Mouse (Mus musculus) intestine, embryonic 16.5 days (tissue): ENCODE data around the gene Tuba4a. TPM values are rescaled to one million over a fixed set of nuclear protein-coding genes. Genes with fewer than 3 reads are reported as not detected.

Experiments used
- ATAC-seq: fragments of 200-750 bp; cut with Nextera tagmentation; 2 replicates; pipeline ENCODE4 v1.8.0; 2017; ENCODE audit warnings: moderate TSS enrichment, moderate library complexity
- H3K27ac ChIP-seq: fragments of 300-500 bp; sonication (generic); 2 replicates; pipeline ENCODE4 v1.5.1; 2014; ENCODE audit warnings: mild to moderate bottlenecking, low read length
- H3K27me3 ChIP-seq: fragments of 300-500 bp; sonication (generic); replicated peaks from 2 replicates; pipeline ENCODE4 v1.6.1; 2014; ENCODE audit warnings: low read length, control low read depth, mixed read lengths; ENCODE audit not compliant: control insufficient read depth, insufficient read depth
- H3K36me3 ChIP-seq: fragments of 300-500 bp; sonication (generic); 2 replicates; pipeline ENCODE4 v1.6.1; 2014; ENCODE audit warnings: low read length, control low read depth; ENCODE audit not compliant: control insufficient read depth, insufficient read depth
- H3K4me1 ChIP-seq: fragments of 300-500 bp; sonication (generic); 2 replicates; pipeline ENCODE4 v1.6.1; 2014; ENCODE audit warnings: low read length, control low read depth, mixed read lengths; ENCODE audit not compliant: control insufficient read depth, insufficient read depth
- H3K4me2 ChIP-seq: fragments of 300-500 bp; sonication (generic); 2 replicates; pipeline ENCODE4 v1.6.1; 2014; ENCODE audit warnings: low read depth, low read length, control low read depth
- H3K4me3 ChIP-seq: fragments of 300-500 bp; sonication (generic); 2 replicates; pipeline ENCODE4 v1.5.1; 2014; ENCODE audit warnings: mild to moderate bottlenecking, low read length
- H3K9ac ChIP-seq: fragments of 300-500 bp; sonication (generic); 2 replicates; pipeline ENCODE4 v1.6.1; 2014; ENCODE audit warnings: low read depth, low read length
- H3K9me3 ChIP-seq: fragments of 300-500 bp; sonication (generic); 2 replicates; pipeline ENCODE4 v1.6.1; 2016; ENCODE audit warnings: low read length, control low read depth; ENCODE audit not compliant: control insufficient read depth
- WGBS: fragments of 180-500 bp; shearing (Covaris S2); extraction: QIAGEN DNeasy Blood & Tissue Kit; methylation state at CpG from one replicate; pipeline ENCODE4 v1.1.7; 2014; 5-methylcytosine and 5-hydroxymethylcytosine counted together
- polyA plus RNA-seq: library from polyadenylated mRNA; unstranded; fragments of >200 nt; fragmentation: Nextera tagmentation; extraction: Ambion mirVana; gene quantifications from 2 replicates; pipeline ENCODE4 v1.2.1, GENCODE M21; 2015

Gene Tuba4a
- polyA plus RNA-seq, 1 experiment from 2014 or later, result 151 TPM

DNA sequence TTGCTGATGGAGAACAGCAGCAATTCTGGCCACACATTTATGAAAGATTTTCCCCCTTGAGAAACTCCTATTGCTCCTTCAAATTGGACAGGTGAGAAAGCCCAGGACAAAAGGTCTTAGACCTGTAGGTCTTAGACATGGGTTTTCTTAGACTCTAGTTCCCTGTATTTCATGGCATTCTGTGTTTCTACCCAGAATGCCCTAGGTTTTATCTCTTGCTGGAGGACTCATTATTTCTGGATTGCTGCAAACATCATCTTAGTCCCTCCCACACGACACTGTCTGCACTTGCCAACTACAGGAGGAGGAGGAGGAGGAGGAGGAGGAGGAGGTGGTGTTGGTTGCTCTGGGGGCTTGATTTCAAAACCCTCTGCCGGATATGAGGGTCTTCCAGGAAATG, 6.5 kb upstream of the Tuba4a start:
- WGBS, result 53% methylated on average over 2 of the region's 2 CpGs
- ATAC-seq, result no peak

DNA sequence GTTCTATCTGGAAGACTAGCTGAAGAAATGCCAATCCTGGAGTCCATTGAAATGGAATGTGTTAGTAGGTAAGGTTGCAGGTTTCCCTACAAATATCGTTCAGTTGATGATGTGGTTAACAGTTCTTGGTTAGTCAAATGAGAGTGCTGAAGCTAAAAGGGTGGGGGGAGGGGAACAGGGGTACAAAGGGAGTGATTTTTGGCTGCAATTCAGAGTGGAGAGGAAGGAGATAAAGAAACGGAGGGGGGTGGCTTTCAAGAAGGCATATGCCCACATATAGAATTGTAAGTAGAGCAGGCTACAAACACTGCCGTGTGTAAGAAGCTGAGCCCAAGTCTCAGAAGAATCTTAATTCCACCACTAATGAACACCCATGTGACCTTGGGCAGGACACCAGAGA, 5.8 kb upstream of the Tuba4a start:
- H3K27ac ChIP-seq, result no peak overlapping the region
- 0 out of 2 replicates have a peak, but pooled peaks cover 5% of the 10 kb centered on the region for H3K27me3 ChIP-seq
- no peaks in the 10 kb centered on the region for H3K9me3 ChIP-seq
- H3K4me2 ChIP-seq, result no peak overlapping the region
- H3K4me3 ChIP-seq, result no peak overlapping the region
- ATAC-seq, result no peak
- H3K36me3 ChIP-seq, result no peaks in the 10 kb centered on the region
- WGBS, result 63% methylated on average over 3 of the region's 3 CpGs
- no peak overlapping the region for H3K9ac ChIP-seq
- H3K4me1 ChIP-seq, result no peaks in the 10 kb centered on the region

More for the DNA sequence above, 6.5 kb upstream of the Tuba4a start:
- Histone ChIP-seq H3K27ac (no peak overlapping the region), H3K36me3 (no peaks in the 10 kb centered on the region), H3K27me3 (no peaks in the 10 kb centered on the region), H3K9me3 (no peaks in the 10 kb centered on the region), H3K4me1 (no peaks in the 10 kb centered on the region), H3K4me3 (no peak overlapping the region), H3K4me2 (no peak overlapping the region), H3K9ac (no peak overlapping the region)

DNA sequence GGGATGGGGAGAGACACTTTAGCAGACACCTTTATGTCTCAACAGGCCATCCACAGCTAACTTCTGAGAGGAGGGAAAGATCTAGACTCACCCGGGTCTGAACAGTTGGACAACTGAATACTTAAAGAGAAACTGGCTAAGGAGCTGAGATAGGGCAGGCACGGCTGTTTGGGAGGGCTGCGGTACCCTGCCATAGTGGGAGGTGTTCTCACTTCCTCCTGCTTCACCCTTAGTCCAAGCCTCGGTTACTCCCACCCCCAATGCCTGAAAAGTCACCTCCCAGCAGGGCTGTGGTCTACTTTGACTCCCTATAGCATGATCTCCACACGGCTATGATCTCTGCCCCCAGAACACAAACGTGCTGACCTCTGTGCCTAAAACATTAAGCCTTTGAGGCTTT, 3.9 kb upstream of the Tuba4a start:
- Histone ChIP-seq H3K4me1 (peaks cover 7% of the 10 kb centered on the region), H3K9ac (no peak overlapping the region), H3K4me3 (no peak overlapping the region), H3K27ac (no peak overlapping the region), H3K27me3 (peaks cover 17% of the 10 kb centered on the region; the same call in 1 of the 2 replicates), H3K36me3 (no peaks in the 10 kb centered on the region), H3K4me2 (no peak overlapping the region), H3K9me3 (no peaks in the 10 kb centered on the region)
- no peak for ATAC-seq
- WGBS, result 67% methylated on average over 6 of the region's 6 CpGs

DNA sequence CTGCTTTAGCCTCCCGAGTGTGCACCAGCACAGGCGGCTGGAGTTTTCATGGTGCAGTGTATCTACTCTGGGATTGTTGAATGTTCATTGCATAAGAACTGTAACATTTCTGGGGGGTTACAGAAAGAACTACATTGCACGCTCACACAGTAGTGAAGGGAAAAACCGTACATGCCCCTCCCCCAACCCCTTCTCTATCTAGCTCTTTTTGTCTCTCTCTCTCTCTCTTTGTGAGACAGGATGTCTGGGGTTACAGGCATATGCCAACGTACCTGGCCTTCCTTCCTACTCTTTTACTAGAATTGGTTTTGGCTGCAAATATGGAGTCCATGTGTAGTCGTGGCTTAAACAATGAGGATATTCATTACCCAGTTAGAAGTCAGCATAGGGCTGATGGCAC, 3.3 kb upstream of the Tuba4a start:
- Histone ChIP-seq H3K27me3 (peaks cover 21% of the 10 kb centered on the region; the same call in 1 of the 2 replicates), H3K9ac (no peak overlapping the region), H3K4me3 (no peak overlapping the region), H3K27ac (no peak overlapping the region), H3K4me2 (no peak overlapping the region), H3K9me3 (no peaks in the 10 kb centered on the region), H3K36me3 (no peaks in the 10 kb centered on the region), H3K4me1 (peaks cover 10% of the 10 kb centered on the region)
- ATAC-seq, result no peak
- 80% methylated on average over 6 of the region's 6 CpGs for WGBS

DNA sequence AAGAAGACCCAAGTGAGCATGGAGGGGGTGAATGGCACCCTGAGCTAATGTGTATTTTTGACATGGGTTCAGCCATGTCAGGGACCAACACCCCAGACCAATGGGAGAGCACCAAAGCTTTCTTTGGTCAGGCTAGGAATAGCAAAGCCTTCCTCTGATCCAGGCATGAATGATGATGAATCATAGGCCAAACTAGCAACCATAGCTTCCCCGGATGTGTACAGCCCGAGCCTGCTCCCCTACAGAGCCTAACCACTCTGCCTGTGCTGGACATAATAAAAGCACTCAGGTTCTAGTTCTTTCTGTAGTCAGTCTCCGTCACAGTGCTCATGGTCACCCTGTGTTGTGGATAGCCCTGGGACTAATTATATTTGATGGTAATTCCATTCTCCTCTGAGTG, 1.9 kb upstream of the Tuba4a start:
- no peaks in the 10 kb centered on the region for H3K36me3 ChIP-seq
- peaks cover 16% of the 10 kb centered on the region for H3K4me1 ChIP-seq
- WGBS, result 77% methylated on average over 3 of the region's 3 CpGs
- ATAC-seq, result no peak
- no peaks in the 10 kb centered on the region for H3K9me3 ChIP-seq
- H3K4me3 ChIP-seq, result no peak overlapping the region
- no peak overlapping the region for H3K9ac ChIP-seq
- H3K27ac ChIP-seq, result no peak overlapping the region
- no peak overlapping the region for H3K4me2 ChIP-seq
- H3K27me3 ChIP-seq, result peaks cover 21% of the 10 kb centered on the region; the same call in 1 of the 2 replicates

DNA sequence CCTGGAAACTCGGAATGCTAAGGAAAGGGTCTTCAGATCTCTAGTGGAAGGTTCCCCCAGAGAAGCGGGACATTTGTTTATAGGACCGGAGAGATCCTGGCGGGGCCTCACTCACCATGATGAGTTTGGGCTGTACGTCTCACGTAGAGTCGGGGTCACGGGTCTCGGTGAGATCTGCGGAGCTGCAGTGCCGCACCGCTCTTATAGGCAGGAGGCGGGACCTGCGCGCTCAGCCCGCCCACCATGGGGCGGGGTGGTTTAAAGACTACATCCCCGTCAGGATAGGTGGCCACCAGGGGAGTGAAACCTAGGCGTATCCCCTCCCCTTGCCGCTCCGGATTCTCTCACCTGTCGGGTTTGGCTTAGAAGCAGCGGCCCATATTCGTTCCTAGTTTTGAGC, 587 bp downstream of the Tuba4a start:
- WGBS, result under 1% methylated on average over 24 of the region's 24 CpGs
- H3K27ac ChIP-seq, result peak overlapping the region; percentile 80
- H3K27me3 ChIP-seq, result peaks cover 21% of the 10 kb centered on the region; the same call in 1 of the 2 replicates

DNA sequence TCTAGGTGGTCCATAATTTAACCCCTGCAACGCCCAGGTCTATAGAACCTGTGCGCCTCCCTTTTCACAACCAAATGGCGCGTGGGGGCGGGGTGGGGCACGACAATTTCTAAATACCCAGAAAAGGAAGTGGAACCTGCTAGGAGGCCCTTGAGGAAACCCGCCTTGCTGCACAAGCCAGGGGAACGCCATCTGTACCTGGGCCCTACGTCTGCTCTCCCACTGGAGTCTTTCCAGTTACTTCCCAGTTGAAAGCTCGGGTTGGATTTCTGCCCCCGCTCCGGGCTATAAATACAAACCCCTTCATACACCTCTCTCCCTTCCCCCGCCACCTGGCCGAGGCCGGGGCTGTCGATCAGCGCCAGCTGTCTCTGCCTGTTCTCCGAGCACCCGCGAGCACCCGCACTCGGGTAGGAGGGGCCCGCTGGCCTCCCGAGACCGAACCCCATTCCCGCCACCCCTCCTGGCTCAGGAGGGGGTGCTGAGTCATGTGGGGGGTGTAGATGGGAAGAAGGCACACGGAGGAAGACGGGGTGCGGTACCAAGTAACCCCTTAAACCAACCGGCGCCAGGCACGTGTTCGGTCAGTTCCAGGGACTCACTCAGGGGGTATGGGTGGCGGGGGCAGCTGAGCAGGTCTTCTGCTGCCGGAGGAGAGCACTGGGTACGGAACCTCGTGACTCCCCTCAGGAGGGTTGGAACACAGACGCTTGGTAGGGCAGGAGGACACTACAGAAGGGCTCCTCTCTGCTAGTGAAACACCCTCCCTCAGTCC, 1.3 kb downstream of the Tuba4a start:
- peak overlapping the region; percentile 75 for H3K9ac ChIP-seq
- ATAC-seq, result peak; percentile 39
- no peaks in the 10 kb centered on the region for H3K9me3 ChIP-seq
- WGBS, result 2% methylated on average over 38 of the region's 38 CpGs
- H3K4me1 ChIP-seq, result peaks cover 32% of the 10 kb centered on the region
- peaks cover 15% of the 10 kb centered on the region; the same call in 1 of the 2 replicates for H3K36me3 ChIP-seq
- peak overlapping the region; percentile 80 for H3K27ac ChIP-seq
- peak overlapping the region; percentile 99 for H3K4me2 ChIP-seq
- H3K4me3 ChIP-seq, result peak overlapping the region; percentile 64
- H3K27me3 ChIP-seq, result peaks cover 21% of the 10 kb centered on the region; the same call in 1 of the 2 replicates

More for the DNA sequence above, 587 bp downstream of the Tuba4a start:
- peak overlapping the region; percentile 99 for H3K4me2 ChIP-seq
- H3K9me3 ChIP-seq, result no peaks in the 10 kb centered on the region
- H3K9ac ChIP-seq, result peak overlapping the region; percentile 75
- H3K4me1 ChIP-seq, result peaks cover 26% of the 10 kb centered on the region
- ATAC-seq, result peak; percentile 89
- 0 out of 2 replicates have a peak, but pooled peaks cover 8% of the 10 kb centered on the region for H3K36me3 ChIP-seq
- H3K4me3 ChIP-seq, result peak overlapping the region; percentile 64

DNA sequence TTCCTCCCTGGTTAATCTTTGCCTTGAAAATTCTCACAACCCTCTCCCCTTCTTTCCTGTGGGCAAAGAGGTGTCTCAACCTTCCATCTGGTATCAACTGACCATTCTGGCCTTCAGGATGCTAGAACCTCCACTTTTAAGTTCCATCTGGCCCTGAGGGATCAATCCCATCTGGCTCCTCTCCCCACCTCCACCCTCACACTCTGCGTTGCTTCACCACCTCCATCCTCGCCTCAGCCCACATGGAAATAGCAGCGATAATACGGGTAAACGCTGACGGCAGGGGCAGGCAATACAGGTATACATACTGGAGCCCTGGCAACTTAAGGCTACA, 1.8 kb downstream of the Tuba4a start:
- Histone ChIP-seq H3K27me3 (peaks cover 21% of the 10 kb centered on the region; the same call in 1 of the 2 replicates), H3K4me1 (peaks cover 37% of the 10 kb centered on the region), H3K9ac (peak overlapping the region; percentile 75), H3K4me3 (peak overlapping the region; percentile 64), H3K4me2 (peak overlapping the region; percentile 99), H3K36me3 (peaks cover 17% of the 10 kb centered on the region; the same call in 1 of the 2 replicates), H3K9me3 (no peaks in the 10 kb centered on the region), H3K27ac (peak overlapping the region; percentile 80)
- WGBS, result 2% methylated on average over 6 of the region's 6 CpGs
- ATAC-seq, result 0 out of 2 replicates have a peak, but pooled peaks have one; percentile 1

DNA sequence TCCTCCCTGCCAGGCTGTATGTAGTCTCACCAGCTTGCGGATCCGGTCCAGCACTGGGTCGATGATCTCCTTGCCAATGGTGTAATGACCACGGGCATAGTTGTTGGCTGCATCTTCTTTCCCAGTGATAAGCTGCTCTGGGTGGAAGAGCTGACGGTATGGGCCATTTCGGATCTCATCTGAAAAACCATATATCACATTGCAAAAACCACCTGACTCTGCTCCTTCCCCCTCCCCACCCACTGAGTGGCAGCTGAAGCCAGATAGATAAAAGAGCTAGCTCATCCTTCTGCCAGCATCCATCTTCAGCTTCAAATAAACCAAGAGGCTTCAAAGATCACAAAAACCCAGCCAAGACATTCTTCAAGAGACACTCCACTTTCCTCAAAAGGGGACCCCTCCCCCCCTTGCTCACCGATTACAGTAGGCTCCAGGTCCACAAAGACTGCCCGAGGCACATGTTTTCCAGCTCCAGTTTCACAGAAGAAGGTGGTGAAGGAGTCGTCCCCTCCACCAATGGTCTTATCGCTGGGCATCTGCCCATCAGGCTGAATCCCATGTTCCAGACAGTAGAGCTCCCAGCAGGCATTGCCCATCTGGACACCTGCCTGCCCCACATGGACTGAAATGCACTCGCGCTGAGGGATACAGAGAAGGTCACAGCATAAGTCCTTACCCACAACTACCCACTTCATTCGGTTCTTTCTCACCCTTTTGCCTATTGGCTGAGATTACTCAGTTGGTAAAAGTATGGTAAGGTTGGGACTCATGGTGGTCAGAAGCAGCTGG, 2.7 kb downstream of the Tuba4a start:
- Histone ChIP-seq H3K27ac (peak overlapping the region; percentile 80), H3K9ac (peak overlapping the region; percentile 39), H3K4me3 (peak overlapping the region; percentile 64), H3K36me3 (peaks cover 21% of the 10 kb centered on the region), H3K9me3 (no peaks in the 10 kb centered on the region), H3K27me3 (peaks cover 21% of the 10 kb centered on the region; the same call in 1 of the 2 replicates), H3K4me2 (peak overlapping the region; percentile 99), H3K4me1 (peaks cover 46% of the 10 kb centered on the region)
- ATAC-seq, result no peak
- 74% methylated on average over 13 of the region's 13 CpGs for WGBS
